Mouse (Mus musculus) cerebellum, postnatal 36 days (tissue): Measurements from ENCODE around the gene Tbx15.
"Not testable (repeated sequence)": the region's sequence is repeated elsewhere in the genome, so short reads cannot be mapped to it uniquely, and the experiment has no call there.

ENCODE experiments used
- DNase-seq, 2 experiments: peaks; one replicate each; pipeline ENCODE4 v3.0.0; 2021 to 2022; ENCODE audit warnings: mixed read lengths in 2 of 2

The Tbx15 gene

DNA sequence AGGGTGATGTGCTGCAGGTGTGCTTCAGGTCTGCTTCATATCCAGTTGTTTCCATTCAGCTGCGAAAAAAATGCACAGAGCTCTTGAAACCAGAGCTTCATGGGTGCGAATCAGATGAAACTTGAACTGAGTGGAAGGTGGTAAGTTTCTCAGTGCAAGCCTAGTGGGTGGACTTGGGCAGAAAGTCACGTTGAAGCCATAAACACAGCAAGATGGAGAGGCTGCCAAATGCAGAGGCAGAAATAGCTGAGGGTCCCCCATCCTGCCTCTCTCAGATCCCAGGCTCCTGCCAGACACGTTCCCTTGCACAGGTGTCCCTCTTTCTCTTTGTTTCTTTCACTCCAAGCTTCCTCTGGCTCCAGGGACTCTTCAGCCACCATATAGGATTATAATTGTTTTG, 41.3 kb downstream of the Tbx15 start:
- DNase-seq, result no peak

- DNase-seq, result no peak
Measured at GRCm38 (mm10) chr3:99288302-99288701, 48.1 kb downstream of the Tbx15 start.

- DNase-seq, result no peak
Measured at GRCm38 (mm10) chr3:99290064-99290702, 50.0 kb downstream of the Tbx15 start.

DNA sequence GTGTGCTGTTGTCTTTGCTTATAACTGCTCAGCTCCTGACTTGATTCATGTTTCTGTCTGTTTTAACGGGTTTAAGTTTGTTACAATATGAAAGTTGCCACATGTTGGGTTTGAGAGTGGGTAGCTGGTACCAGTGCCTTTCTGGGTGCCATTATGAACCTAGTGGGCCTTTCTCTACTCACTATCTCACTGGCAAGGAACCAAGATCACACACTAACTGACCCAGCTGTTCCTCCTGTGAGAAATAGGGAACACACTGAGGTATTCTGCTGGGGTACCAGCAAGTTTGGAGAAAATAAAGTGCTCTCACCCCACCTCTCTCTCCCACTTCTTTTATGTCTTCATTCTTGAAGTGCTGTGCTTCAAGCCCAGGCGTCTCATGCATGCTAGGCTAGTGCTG, 50.7 kb downstream of the Tbx15 start:
- DNase-seq, result no peak

DNA sequence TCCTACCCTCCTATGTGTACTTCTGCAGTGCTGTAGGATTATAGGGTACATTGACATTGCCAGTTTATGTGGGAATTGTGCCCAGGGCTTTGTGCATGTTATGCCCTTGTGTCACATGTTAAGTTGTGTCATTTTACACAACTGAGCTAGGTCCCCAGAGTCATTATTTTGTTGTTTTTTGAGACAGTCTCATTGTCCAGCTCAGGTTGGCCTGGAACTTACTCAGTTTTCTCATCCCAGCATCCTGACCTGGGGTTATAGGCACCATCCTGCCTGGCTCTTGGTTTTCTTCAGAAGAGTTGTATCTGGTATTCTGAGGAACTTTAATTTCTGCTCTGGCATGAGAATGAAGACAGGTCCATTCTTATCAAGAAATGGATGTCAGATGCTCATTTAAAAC, 51.2 kb downstream of the Tbx15 start:
- DNase-seq, result no peak

- DNase-seq, result no peak
Measured at GRCm38 (mm10) chr3:99292531-99292931, 52.4 kb downstream of the Tbx15 start.

DNA sequence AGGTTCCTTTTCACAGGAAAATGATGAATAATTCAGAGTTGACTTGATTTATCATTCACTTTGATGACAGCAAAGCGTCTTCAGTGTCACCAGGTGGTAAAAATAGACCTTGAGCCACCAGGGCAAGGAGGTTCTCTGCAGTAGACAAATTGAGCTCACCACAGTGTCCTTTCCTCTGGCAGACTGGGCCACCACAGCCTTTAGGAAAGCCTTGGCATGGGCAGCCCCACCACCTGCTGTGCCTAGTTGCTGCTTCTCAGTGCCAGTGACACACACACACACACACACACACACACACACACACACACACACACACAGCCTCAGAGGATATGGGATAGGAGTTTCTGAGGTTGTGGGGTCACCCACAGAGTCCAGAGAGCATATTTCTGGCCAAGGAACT, 54.0 kb downstream of the Tbx15 start:
- not testable (repeated sequence) for DNase-seq

GRCm38 (mm10) chr3:99295301-99295700, 55.1 kb downstream of the Tbx15 start:
- DNase-seq, result no peak

DNA sequence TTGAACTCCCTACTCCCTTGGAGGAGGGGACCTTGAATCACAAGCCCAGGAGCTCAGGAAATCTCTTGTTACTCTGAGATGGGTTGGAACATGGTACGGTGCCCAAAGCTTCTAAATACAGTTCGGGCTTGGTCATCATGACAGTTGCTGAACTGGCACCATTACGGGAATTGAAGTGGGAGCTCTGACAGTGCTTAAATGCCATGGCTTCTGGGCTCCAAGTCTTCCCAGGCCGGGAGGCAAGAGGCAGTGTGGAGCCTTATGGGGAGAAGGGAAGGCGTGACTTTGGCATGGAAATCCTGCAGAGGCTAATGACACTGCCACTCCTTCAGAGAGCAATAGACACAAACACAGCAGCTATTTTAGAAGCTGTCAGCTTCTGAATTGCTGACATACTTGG, 56.0 kb downstream of the Tbx15 start:
- no peak for DNase-seq

DNA sequence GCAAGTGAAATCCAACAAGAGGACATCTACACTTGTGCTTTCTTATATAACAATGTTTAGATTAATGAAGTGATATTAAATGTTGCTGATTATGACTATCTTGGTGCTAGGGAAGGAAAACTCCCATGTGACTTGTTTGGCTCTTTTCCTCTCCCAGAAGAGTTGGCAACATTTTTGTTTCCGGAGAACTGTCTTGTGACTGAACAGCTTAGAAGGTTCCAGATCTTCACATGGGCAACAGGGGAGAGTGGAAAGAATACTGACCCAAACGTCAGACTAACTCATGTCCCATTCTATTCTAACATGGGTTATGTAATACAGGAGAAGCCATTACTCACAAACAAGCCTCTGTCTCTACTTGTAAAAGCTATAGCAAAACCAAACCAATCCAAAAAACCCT, 60.7 kb downstream of the Tbx15 start:
- no peak for DNase-seq

DNA sequence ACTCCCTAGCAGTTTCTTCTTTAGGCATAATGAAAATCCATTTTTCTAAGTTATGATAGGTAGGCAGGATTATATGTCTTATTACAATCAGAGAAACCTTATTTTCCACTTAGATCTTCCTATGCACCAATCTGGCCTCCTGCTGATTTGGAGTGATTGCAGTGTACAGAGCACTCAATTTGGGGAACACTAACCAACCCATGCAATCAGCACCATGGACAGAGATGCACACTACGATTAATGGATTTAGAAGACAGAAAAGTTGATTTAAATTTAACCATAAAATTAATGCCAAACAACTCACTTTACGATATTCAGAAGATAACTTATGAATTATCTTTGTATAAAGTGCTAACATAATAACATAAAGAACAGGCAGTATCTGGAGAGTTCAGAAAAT, 70.7 kb downstream of the Tbx15 start:
- no peak for DNase-seq

- no peak for DNase-seq
Measured at GRCm38 (mm10) chr3:99311943-99312635, 71.9 kb downstream of the Tbx15 start.

GRCm38 (mm10) chr3:99322345-99322744, 82.2 kb downstream of the Tbx15 start:
- DNase-seq, result no peak

DNA sequence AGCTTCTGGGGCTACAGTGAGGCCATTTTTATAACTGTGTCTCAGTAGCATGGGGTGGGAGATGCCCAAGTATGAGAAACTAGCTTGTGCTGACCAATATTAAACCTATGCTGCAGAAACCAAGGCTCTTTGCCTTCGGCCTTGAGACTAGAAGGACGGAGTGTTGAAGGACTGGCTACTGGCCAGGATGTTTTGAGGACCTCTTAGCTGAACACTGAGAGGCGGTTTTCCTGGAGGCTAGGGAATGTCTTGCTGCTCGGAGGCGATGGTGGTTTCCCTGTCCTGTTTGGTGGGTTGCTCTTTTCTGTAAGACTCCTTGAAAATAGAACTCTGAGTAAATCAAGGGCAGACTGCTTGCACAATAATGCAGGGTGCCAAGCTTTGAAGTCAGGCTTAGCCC, 89.1 kb downstream of the Tbx15 start:
- DNase-seq, result no peak

DNA sequence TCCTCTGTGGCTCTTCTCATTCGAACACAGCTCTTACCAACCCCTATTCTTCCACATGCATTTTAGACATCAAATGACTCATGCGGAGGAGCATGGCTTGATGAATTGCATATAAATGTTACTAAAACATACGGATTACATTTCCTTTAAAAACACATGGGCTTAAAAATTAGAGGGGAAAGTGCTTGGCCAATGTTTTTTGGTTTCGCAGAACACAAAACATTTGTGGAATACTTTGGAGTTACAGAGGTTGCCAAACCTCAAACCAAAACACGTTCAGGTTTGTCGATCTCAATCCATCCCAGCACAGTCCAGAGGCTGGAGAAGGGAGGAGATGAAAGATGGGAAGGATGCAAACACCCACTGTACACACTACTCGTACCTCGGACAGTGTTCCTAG, 90.9 kb downstream of the Tbx15 start:
- DNase-seq, result no peak

DNA sequence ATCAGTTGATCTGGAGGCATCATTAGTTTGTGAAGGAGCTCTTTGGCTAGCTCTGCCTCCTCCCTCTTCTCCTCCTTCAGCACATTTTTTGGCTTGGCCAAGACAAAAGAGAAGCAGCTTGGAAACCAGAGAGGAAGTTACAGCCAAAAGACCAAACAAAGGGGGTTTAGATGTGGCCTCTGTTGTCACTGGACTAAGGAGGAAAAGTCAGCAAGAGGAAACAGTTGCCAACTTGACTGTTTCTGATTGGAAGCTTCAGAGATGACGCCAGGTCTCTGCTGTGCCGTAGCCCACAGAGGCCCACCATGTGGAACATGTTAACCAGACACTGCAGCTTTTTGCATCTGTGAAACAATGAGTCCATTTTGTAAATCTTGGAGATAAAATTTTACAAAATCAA, 96.7 kb downstream of the Tbx15 start:
- no peak for DNase-seq

DNA sequence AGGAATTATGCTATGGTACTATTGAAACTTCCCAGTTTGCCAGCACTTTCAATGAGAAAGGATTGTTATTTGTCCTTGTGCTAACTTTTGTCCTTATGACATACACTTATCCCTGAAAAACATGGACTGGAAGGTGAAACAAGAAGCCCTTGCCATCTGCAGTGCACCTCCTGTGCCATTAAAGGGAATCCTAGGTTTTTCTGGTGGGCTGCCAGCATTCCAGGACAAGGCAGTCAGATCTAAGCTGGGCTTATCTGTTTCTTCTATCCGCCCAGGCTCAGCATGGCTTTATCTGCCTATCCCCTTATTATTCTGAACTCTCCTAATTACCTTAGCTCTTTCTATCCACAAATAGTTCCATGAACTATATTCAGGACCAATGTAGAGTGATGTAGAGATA, 98.6 kb downstream of the Tbx15 start:
- DNase-seq, result no peak

DNA sequence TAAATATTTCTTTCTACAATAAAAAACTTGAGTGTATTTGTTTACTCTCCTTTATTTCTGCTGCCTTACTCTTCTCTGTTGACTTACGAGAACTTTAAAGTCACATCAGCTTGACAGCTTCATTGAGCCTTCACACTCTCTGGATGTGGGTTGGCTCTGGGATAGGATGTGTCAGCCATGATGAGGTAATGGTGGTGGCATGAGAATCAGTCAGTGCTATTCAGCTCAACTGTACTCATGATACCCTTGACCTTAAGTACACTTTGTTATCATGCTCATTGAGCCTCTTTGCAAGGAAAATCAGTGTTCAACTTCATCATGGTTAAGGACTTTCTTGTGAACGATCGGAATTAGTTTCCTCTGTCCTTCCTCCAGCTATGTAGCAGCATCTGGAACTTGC, 99.8 kb downstream of the Tbx15 start:
- no peak for DNase-seq

- DNase-seq, result no peak
Measured at GRCm38 (mm10) chr3:99379616-99380250, 139.6 kb downstream of the Tbx15 start.

DNA sequence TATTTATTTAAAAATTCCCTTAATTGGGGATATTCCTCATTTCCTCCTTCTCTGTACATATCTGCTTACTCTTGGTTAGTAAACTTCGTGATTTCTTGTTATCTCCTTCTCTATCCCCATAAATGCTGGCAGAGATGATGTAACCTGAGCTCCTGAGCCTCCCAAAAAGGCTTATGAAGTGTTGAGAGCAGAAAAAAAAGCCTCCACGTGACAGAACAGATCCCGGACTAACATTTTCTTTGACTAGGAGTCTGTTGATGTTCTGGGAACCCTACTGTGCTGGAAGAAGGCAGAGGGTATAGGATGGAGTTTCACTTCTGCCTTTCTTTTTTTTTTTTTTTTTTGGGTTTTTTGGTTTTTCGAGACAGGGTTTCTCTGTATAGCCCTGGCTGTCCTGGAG, 146.9 kb downstream of the Tbx15 start:
- no peak for DNase-seq
